ENCODE assay signal across 8 mouse cellular contexts in genomic region chr17:28428474-28429258, GRCm38 (mm10).
DNase-seq lines count a peak whose midpoint lies in the region; ATAC-seq and TF ChIP-seq lines count a peak whose summit lies in the region.

No protein-coding gene starts in this region.

- intact Hi-C loops in heart, postnatal 25 days (cut with DNase I) = no loop called here

- WGBS in heart, embryonic 10.5 days = 70% methylated on average over 15 of the region's 15 CpGs
- 73% methylated on average over 15 of the region's 15 CpGs for whole genome bisulfite sequencing in forebrain, postnatal 0 days

- no peaks in the 10 kb centered on the region for H3K9me3 ChIP-seq in heart, embryonic 10.5 days
- no peaks in the 10 kb centered on the region for H3K9me3 ChIP-seq in forebrain, postnatal 0 days (ENCODE audit: low read length)

- H3K27ac ChIP-seq in heart, embryonic 10.5 days = no peak overlapping the region
- peak overlapping the region; percentile 50; the same call in 1 of the 2 replicates for H3K27ac ChIP-seq in cortical plate, adult 2 months (ENCODE audit: insufficient read depth, low read length)
- no peak overlapping the region for H3K27ac ChIP-seq in forebrain, postnatal 0 days (ENCODE audit: low read depth, low read length)

- no peak overlapping the region for H3K9ac ChIP-seq in forebrain, postnatal 0 days

- ATAC-seq in forebrain, postnatal 0 days = no peak

- no peak overlapping the region for H3K4me3 ChIP-seq in heart, embryonic 10.5 days
- H3K4me3 ChIP-seq in cortical plate, adult 2 months (ENCODE audit: insufficient read depth, low read length) = no peak overlapping the region
- H3K4me3 ChIP-seq in forebrain, postnatal 0 days (ENCODE audit: low read depth, low read length) = no peak overlapping the region

- no peak for TF ChIP-seq POLR2A in cortical plate, adult 2 months (IDR thresholded peaks at IDR 0.05; ENCODE audit: extremely low read depth, insufficient read depth, low read length)

- H3K36me3 ChIP-seq in heart, embryonic 10.5 days = peaks cover 9% of the 10 kb centered on the region
- no peaks in the 10 kb centered on the region; the same call in 1 of the 2 replicates for H3K36me3 ChIP-seq in forebrain, postnatal 0 days (ENCODE audit: insufficient read depth)

- peaks cover 10% of the 10 kb centered on the region for H3K4me1 ChIP-seq in heart, embryonic 10.5 days
- H3K4me1 ChIP-seq in cortical plate, adult 2 months (ENCODE audit: control insufficient read depth, insufficient read depth, low read length) = no peaks in the 10 kb centered on the region
- no peaks in the 10 kb centered on the region for H3K4me1 ChIP-seq in forebrain, postnatal 0 days (ENCODE audit: insufficient read depth)

- H3K4me2 ChIP-seq in forebrain, postnatal 0 days (ENCODE audit: low read depth) = no peak overlapping the region

- no peak for TF ChIP-seq CTCF in cortical plate, adult 2 months (IDR thresholded peaks at IDR 0.05; ENCODE audit: extremely low read depth, insufficient read depth, low read length)
- no peak for TF ChIP-seq CTCF in forebrain, postnatal 0 days (IDR thresholded peaks at IDR 0.05; ENCODE audit: low read depth)

- H3K27me3 ChIP-seq in heart, embryonic 10.5 days (ENCODE audit: insufficient read depth, poor library complexity, severe bottlenecking) = no peaks in the 10 kb centered on the region
- H3K27me3 ChIP-seq in forebrain, postnatal 0 days (ENCODE audit: insufficient read depth, low read length) = no peaks in the 10 kb centered on the region

- DNase-seq in heart, adult 18-20 months = peak; percentile 82 to 89
- DNase-seq in heart, embryonic 10.5 days (ENCODE audit: low spot score) = no peak
- DNase-seq in heart, postnatal 25 days (ENCODE audit: low spot score) = peak; percentile 62
- DNase-seq in lung, postnatal 14 days = peak; percentile 83
- no peak for DNase-seq in embryo, embryonic 10.5 days (ENCODE audit: low spot score)
- no peak for DNase-seq in forebrain, postnatal 0 days
- no peak for DNase-seq in layer of hippocampus, adult 8-10 months (ENCODE audit: low spot score in 2 of 2)

Comparison
In these comparisons a context has a peak if more than half of its experiments do, and no peak if none do; other contexts are left out.
1. DNase-seq: peak in heart, adult 18-20 months (2 of 2), heart, postnatal 25 days (single experiment) and lung, postnatal 14 days (single experiment); none in heart, embryonic 10.5 days (single experiment), embryo, embryonic 10.5 days (single experiment), forebrain, postnatal 0 days (single experiment) and layer of hippocampus, adult 8-10 months (0 of 2).